Mouse (Mus musculus) midbrain, postnatal 0 days (tissue): ENCODE measurements around the gene Lrfn2. TPM values are rescaled to one million over a fixed set of nuclear protein-coding genes. Genes with fewer than 3 reads are reported as not detected.

Experiments used
- ATAC-seq: fragments of 200-750 bp; cut with Nextera tagmentation; 2 replicates; pipeline ENCODE4 v1.8.0; 2017; ENCODE audit warnings: moderate number of reproducible peaks, mild to moderate bottlenecking, moderate TSS enrichment, moderate library complexity; ENCODE audit not compliant: low FRiP score
- DNase-seq: peaks from one replicate; pipeline ENCODE4 v3.0.0-alpha.2; 2015; ENCODE audit warnings: low spot score
- H3K27ac ChIP-seq: fragments of 300-500 bp; sonication (generic); 2 replicates; pipeline ENCODE4 v1.5.1; 2014; ENCODE audit warnings: low read depth, mild to moderate bottlenecking, low read length, mixed read lengths
- H3K27me3 ChIP-seq: fragments of 300-500 bp; sonication (generic); 2 replicates; pipeline ENCODE4 v1.6.1; 2014; ENCODE audit warnings: low read length, control low read depth, mixed read lengths; ENCODE audit not compliant: insufficient read depth
- H3K36me3 ChIP-seq: fragments of 300-500 bp; sonication (generic); 2 replicates; pipeline ENCODE4 v1.6.1; 2014; ENCODE audit warnings: low read length, control low read depth, mixed read lengths; ENCODE audit not compliant: insufficient read depth
- H3K4me1 ChIP-seq: fragments of 300-500 bp; sonication (generic); 2 replicates; pipeline ENCODE4 v1.6.1; 2014; ENCODE audit warnings: mild to moderate bottlenecking, control low read depth, antibody characterized with exemption, low read length, mixed read lengths; ENCODE audit not compliant: insufficient read depth
- H3K4me2 ChIP-seq: fragments of 300-500 bp; sonication (generic); 2 replicates; pipeline ENCODE4 v1.6.1; 2014; ENCODE audit warnings: low read depth, mild to moderate bottlenecking, low read length, mixed read lengths; ENCODE audit not compliant: poor library complexity, severe bottlenecking
- H3K4me3 ChIP-seq: fragments of 300-500 bp; sonication (generic); 2 replicates; pipeline ENCODE4 v1.5.1; 2014; ENCODE audit warnings: low read depth, mild to moderate bottlenecking, low read length, moderate library complexity
- H3K9ac ChIP-seq: fragments of 300-500 bp; sonication (generic); replicated peaks from 2 replicates; pipeline ENCODE4 v1.6.1; 2014; ENCODE audit warnings: mild to moderate bottlenecking, low read length, moderate library complexity, mixed read lengths; ENCODE audit not compliant: poor library complexity, severe bottlenecking
- H3K9me3 ChIP-seq: fragments of 300-500 bp; sonication (generic); 2 replicates; pipeline ENCODE4 v1.6.1; 2016; ENCODE audit warnings: low read length, control low read depth
- CTCF ChIP-seq: IDR thresholded peaks from 2 replicates; pipeline ENCODE4 v1.5.1; 2016; ENCODE audit warnings: antibody characterized with exemption, mild to moderate bottlenecking
- WGBS: fragments of 180-500 bp; shearing (Covaris S2); extraction: QIAGEN DNeasy Blood & Tissue Kit; methylation state at CpG from one replicate; pipeline ENCODE4 v1.1.7; 2014; 5-methylcytosine and 5-hydroxymethylcytosine counted together
- polyA plus RNA-seq: library from polyadenylated mRNA; unstranded; fragments of >200 nt; fragmentation: Nextera tagmentation; extraction: Ambion mirVana; gene quantifications from 2 replicates; pipeline ENCODE4 v1.2.1, GENCODE M21; 2015
- total RNA-seq: library from RNA; depleted of rRNA; stranded (reverse); fragments of >200 nt; gene quantifications from 2 replicates; pipeline ENCODE4 v1.2.3, GENCODE M21; 2014

Lrfn2 gene
- total and polyA plus RNA-seq, 2 experiments from 2014 or later = 17.3 to 40.7 TPM

GRCm38 (mm10) chr17:49078168-49078567, 146.0 kb downstream of the Lrfn2 start:
- no peak for ATAC-seq
- H3K9ac ChIP-seq = no peak overlapping the region
- peak; percentile 17 for DNase-seq
- H3K4me3 ChIP-seq = no peak overlapping the region
- H3K36me3 ChIP-seq = no peaks in the 10 kb centered on the region
- 44% methylated on average over 2 of the region's 2 CpGs for WGBS
- no peak overlapping the region for H3K27ac ChIP-seq
- H3K4me2 ChIP-seq = no peak overlapping the region
- H3K9me3 ChIP-seq = no peaks in the 10 kb centered on the region
- no peak for TF ChIP-seq CTCF
- no peaks in the 10 kb centered on the region for H3K4me1 ChIP-seq
- H3K27me3 ChIP-seq = no peaks in the 10 kb centered on the region

- H3K4me3 ChIP-seq = no peak overlapping the region
- H3K4me2 ChIP-seq = no peak overlapping the region
- WGBS = 63% methylated on average over 2 of the region's 2 CpGs
- ATAC-seq (no peak), DNase-seq (no peak)
- H3K9ac ChIP-seq = no peak overlapping the region
- H3K9me3 ChIP-seq = no peaks in the 10 kb centered on the region
- no peak overlapping the region for H3K27ac ChIP-seq
- TF ChIP-seq CTCF = no peak
- H3K36me3 ChIP-seq = no peaks in the 10 kb centered on the region
- no peaks in the 10 kb centered on the region for H3K27me3 ChIP-seq
- no peaks in the 10 kb centered on the region for H3K4me1 ChIP-seq
Observed at GRCm38 (mm10) chr17:49079647-49080046, 147.5 kb downstream of the Lrfn2 start.

GRCm38 (mm10) chr17:49083594-49084380, 151.6 kb downstream of the Lrfn2 start:
- no peak overlapping the region for H3K27ac ChIP-seq
- peak; percentile 32 for DNase-seq
- no peak for ATAC-seq
- 78% methylated on average over 9 of the region's 9 CpGs for WGBS
- H3K9ac ChIP-seq = no peak overlapping the region
- H3K36me3 ChIP-seq = no peaks in the 10 kb centered on the region
- no peaks in the 10 kb centered on the region for H3K27me3 ChIP-seq
- H3K4me2 ChIP-seq = no peak overlapping the region
- TF ChIP-seq CTCF = no peak
- H3K4me1 ChIP-seq = no peaks in the 10 kb centered on the region
- H3K4me3 ChIP-seq = no peak overlapping the region
- H3K9me3 ChIP-seq = no peaks in the 10 kb centered on the region

GRCm38 (mm10) chr17:49085111-49085510, 152.9 kb downstream of the Lrfn2 start:
- H3K4me1 ChIP-seq = no peaks in the 10 kb centered on the region
- H3K4me2 ChIP-seq = no peak overlapping the region
- no peak for TF ChIP-seq CTCF
- DNase-seq = no peak
- no peaks in the 10 kb centered on the region for H3K9me3 ChIP-seq
- H3K36me3 ChIP-seq = no peaks in the 10 kb centered on the region
- H3K27ac ChIP-seq = no peak overlapping the region
- no peak overlapping the region for H3K9ac ChIP-seq
- no peak for ATAC-seq
- 93% methylated on average over 4 of the region's 4 CpGs for WGBS
- no peaks in the 10 kb centered on the region for H3K27me3 ChIP-seq
- no peak overlapping the region for H3K4me3 ChIP-seq

GRCm38 (mm10) chr17:49096781-49097544, 164.8 kb downstream of the Lrfn2 start:
- Histone ChIP-seq H3K36me3 (peaks cover 7% of the 10 kb centered on the region), H3K9me3 (no peaks in the 10 kb centered on the region), H3K4me3 (no peak overlapping the region), H3K4me2 (no peak overlapping the region), H3K9ac (no peak overlapping the region), H3K27ac (no peak overlapping the region), H3K27me3 (no peaks in the 10 kb centered on the region), H3K4me1 (no peaks in the 10 kb centered on the region)
- TF ChIP-seq CTCF = no peak
- WGBS = 79% methylated on average over 16 of the region's 16 CpGs
- DNase-seq (no peak), ATAC-seq (no peak)

GRCm38 (mm10) chr17:49111399-49111798, 179.2 kb downstream of the Lrfn2 start:
- no peak for TF ChIP-seq CTCF
- H3K36me3 ChIP-seq = no peaks in the 10 kb centered on the region
- no peak overlapping the region for H3K27ac ChIP-seq

More at GRCm38 (mm10) chr17:49111399-49111798, 179.2 kb downstream of the Lrfn2 start:
- no peak for ATAC-seq
- H3K4me1 ChIP-seq = no peaks in the 10 kb centered on the region
- DNase-seq = no peak
- no peaks in the 10 kb centered on the region for H3K27me3 ChIP-seq
- H3K9ac ChIP-seq = no peak overlapping the region
- no peak overlapping the region for H3K4me2 ChIP-seq
- 88% methylated on average over 3 of the region's 3 CpGs for whole genome bisulfite sequencing
- no peak overlapping the region for H3K4me3 ChIP-seq
- no peaks in the 10 kb centered on the region for H3K9me3 ChIP-seq
